Mouse (Mus musculus): ENCODE data around the gene Gtf3c4. TPM values are rescaled to one million over a fixed set of nuclear protein-coding genes. Genes with fewer than 3 reads are reported as not detected.

Gene Gtf3c4
- polyA plus RNA-seq, 1 experiment from 2014 or later, result 36.3 TPM

- no peak for ATAC-seq (replicated peaks; ENCODE audit: low FRiP score)
- H3K4me3 ChIP-seq (ENCODE audit: low read depth, low read length), result no peak overlapping the region
- H3K9ac ChIP-seq (ENCODE audit: low read length), result no peak overlapping the region
- H3K4me1 ChIP-seq (replicated peaks; ENCODE audit: control insufficient read depth, insufficient read depth, low read length), result no peaks in the 10 kb centered on the region
- WGBS, result 48% methylated on average over 4 of the region's 4 CpGs
- H3K4me2 ChIP-seq (ENCODE audit: low read depth, low read length, severe bottlenecking), result no peak overlapping the region
- DNase-seq (ENCODE audit: low spot score), result no peak
- no peak overlapping the region for H3K27ac ChIP-seq (ENCODE audit: low read depth, low read length)
- H3K36me3 ChIP-seq (ENCODE audit: control insufficient read depth, insufficient read depth, low read length), result peaks cover 13% of the 10 kb centered on the region; the same call in 1 of the 2 replicates
- H3K27me3 ChIP-seq (ENCODE audit: control insufficient read depth, insufficient read depth, low read length), result no peaks in the 10 kb centered on the region
- H3K9me3 ChIP-seq (ENCODE audit: control insufficient read depth, low read length), result no peaks in the 10 kb centered on the region
Observed at GRCm38 (mm10) chr2:28829265-28829664, 10.9 kb downstream of the Gtf3c4 start.

DNA sequence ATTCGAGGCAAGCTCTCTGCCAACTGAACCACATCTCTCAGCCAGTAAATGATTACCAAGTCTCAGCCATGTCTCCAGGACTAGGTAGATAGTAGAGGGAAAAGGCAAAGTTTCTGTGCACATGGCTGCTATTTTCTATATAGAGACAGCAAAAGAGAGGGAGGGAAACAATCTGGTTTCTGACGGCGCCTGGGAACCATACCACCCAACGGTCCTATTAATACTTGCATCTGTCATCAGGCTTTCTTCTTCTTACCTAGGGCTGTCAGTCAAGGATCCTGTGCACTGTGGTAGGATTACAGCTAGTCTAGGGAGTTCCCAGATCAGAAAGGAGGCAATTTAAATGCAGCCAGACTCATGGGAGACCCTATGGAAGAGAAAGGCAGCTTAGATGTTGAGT lies 21.3 kb downstream of the Gtf3c4 start:
- H3K4me1 ChIP-seq (replicated peaks; ENCODE audit: control insufficient read depth, insufficient read depth, low read length), result no peaks in the 10 kb centered on the region
- 88% methylated on average over 4 of the region's 4 CpGs for WGBS

GRCm38 (mm10) chr2:28810260-28811013 lies 29.7 kb downstream of the Gtf3c4 start:
- 46% methylated on average over 5 of the region's 5 CpGs for WGBS
- Histone ChIP-seq H3K4me1 (replicated peaks; ENCODE audit: control insufficient read depth, insufficient read depth, low read length) (no peaks in the 10 kb centered on the region), H3K4me2 (ENCODE audit: low read depth, low read length, severe bottlenecking) (no peak overlapping the region), H3K27ac (ENCODE audit: low read depth, low read length) (no peak overlapping the region), H3K27me3 (ENCODE audit: control insufficient read depth, insufficient read depth, low read length) (no peaks in the 10 kb centered on the region), H3K9me3 (ENCODE audit: control insufficient read depth, low read length) (no peaks in the 10 kb centered on the region), H3K9ac (ENCODE audit: low read length) (no peak overlapping the region), H3K4me3 (ENCODE audit: low read depth, low read length) (no peak overlapping the region), H3K36me3 (ENCODE audit: control insufficient read depth, insufficient read depth, low read length) (no peaks in the 10 kb centered on the region)
- no peak for DNase-seq (ENCODE audit: low spot score)
- ATAC-seq (replicated peaks; ENCODE audit: low FRiP score), result no peak

More for the DNA sequence above, 21.3 kb downstream of the Gtf3c4 start:
- Histone ChIP-seq H3K27ac (ENCODE audit: low read depth, low read length) (no peak overlapping the region), H3K4me3 (ENCODE audit: low read depth, low read length) (no peak overlapping the region), H3K9ac (ENCODE audit: low read length) (no peak overlapping the region), H3K9me3 (ENCODE audit: control insufficient read depth, low read length) (no peaks in the 10 kb centered on the region), H3K36me3 (ENCODE audit: control insufficient read depth, insufficient read depth, low read length) (no peaks in the 10 kb centered on the region; the same call in 1 of the 2 replicates), H3K27me3 (ENCODE audit: control insufficient read depth, insufficient read depth, low read length) (no peaks in the 10 kb centered on the region), H3K4me2 (ENCODE audit: low read depth, low read length, severe bottlenecking) (no peak overlapping the region)
- DNase-seq (ENCODE audit: low spot score) (no peak), ATAC-seq (replicated peaks; ENCODE audit: low FRiP score) (no peak)

DNA sequence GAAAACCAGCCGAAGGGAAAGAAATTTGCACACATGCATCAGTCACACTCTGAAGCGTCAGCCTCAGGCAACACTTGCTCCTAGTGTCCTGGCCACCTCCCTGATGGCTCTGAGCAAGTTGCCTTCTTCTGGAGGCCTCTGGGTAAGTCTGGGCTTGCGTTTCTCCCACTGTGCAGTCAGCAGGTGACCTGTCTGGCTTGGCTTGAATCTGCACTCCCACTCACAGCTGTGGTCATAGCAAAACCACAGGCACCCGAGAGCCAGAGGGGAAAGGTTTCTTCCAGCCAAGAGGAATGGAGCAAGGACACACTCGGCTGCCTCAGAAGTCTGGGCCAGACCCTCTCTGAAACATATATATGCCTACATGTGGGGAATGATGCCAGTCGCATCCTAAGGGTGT lies 31.3 kb downstream of the Gtf3c4 start:
- no peak for DNase-seq (ENCODE audit: low spot score)
- H3K27ac ChIP-seq (ENCODE audit: low read depth, low read length), result no peak overlapping the region
- no peaks in the 10 kb centered on the region for H3K9me3 ChIP-seq (ENCODE audit: control insufficient read depth, low read length)
- H3K4me1 ChIP-seq (replicated peaks; ENCODE audit: control insufficient read depth, insufficient read depth, low read length), result no peaks in the 10 kb centered on the region
- H3K4me2 ChIP-seq (ENCODE audit: low read depth, low read length, severe bottlenecking), result no peak overlapping the region
- no peak overlapping the region for H3K4me3 ChIP-seq (ENCODE audit: low read depth, low read length)
- no peaks in the 10 kb centered on the region for H3K36me3 ChIP-seq (ENCODE audit: control insufficient read depth, insufficient read depth, low read length)
- H3K9ac ChIP-seq (ENCODE audit: low read length), result no peak overlapping the region
- ATAC-seq (replicated peaks; ENCODE audit: low FRiP score), result no peak
- WGBS, result 81% methylated on average over 6 of the region's 6 CpGs
- H3K27me3 ChIP-seq (ENCODE audit: control insufficient read depth, insufficient read depth, low read length), result no peaks in the 10 kb centered on the region

- Histone ChIP-seq H3K9ac (ENCODE audit: low read length) (no peak overlapping the region), H3K27me3 (ENCODE audit: control insufficient read depth, insufficient read depth, low read length) (peaks cover 13% of the 10 kb centered on the region; the same call in 1 of the 2 replicates), H3K4me2 (ENCODE audit: low read depth, low read length, severe bottlenecking) (no peak overlapping the region), H3K4me3 (ENCODE audit: low read depth, low read length) (no peak overlapping the region), H3K9me3 (ENCODE audit: control insufficient read depth, low read length) (no peaks in the 10 kb centered on the region), H3K36me3 (ENCODE audit: control insufficient read depth, insufficient read depth, low read length) (no peaks in the 10 kb centered on the region), H3K4me1 (replicated peaks; ENCODE audit: control insufficient read depth, insufficient read depth, low read length) (no peaks in the 10 kb centered on the region), H3K27ac (ENCODE audit: low read depth, low read length) (no peak overlapping the region)
- WGBS, result 92% methylated on average over 7 of the region's 7 CpGs
- DNase-seq (ENCODE audit: low spot score) (no peak), ATAC-seq (replicated peaks; ENCODE audit: low FRiP score) (no peak)
Observed at GRCm38 (mm10) chr2:28803406-28803805, 36.8 kb downstream of the Gtf3c4 start.

- H3K27ac ChIP-seq (ENCODE audit: low read depth, low read length), result no peak overlapping the region
- H3K27me3 ChIP-seq (ENCODE audit: control insufficient read depth, insufficient read depth, low read length), result peaks cover 20% of the 10 kb centered on the region
- no peak for DNase-seq (ENCODE audit: low spot score)
- no peak overlapping the region for H3K4me2 ChIP-seq (ENCODE audit: low read depth, low read length, severe bottlenecking)
- no peak overlapping the region for H3K4me3 ChIP-seq (ENCODE audit: low read depth, low read length)
- H3K9me3 ChIP-seq (ENCODE audit: control insufficient read depth, low read length), result no peaks in the 10 kb centered on the region
- WGBS, result 79% methylated on average over 2 of the region's 2 CpGs
- peaks cover 2% of the 10 kb centered on the region; the same call in 1 of the 2 replicates for H3K4me1 ChIP-seq (replicated peaks; ENCODE audit: control insufficient read depth, insufficient read depth, low read length)
- ATAC-seq (replicated peaks; ENCODE audit: low FRiP score), result no peak
- no peak overlapping the region for H3K9ac ChIP-seq (ENCODE audit: low read length)
- no peaks in the 10 kb centered on the region for H3K36me3 ChIP-seq (ENCODE audit: control insufficient read depth, insufficient read depth, low read length)
Observed at GRCm38 (mm10) chr2:28799575-28799974, 40.6 kb downstream of the Gtf3c4 start.

GRCm38 (mm10) chr2:28798390-28798789 lies 41.8 kb downstream of the Gtf3c4 start:
- H3K27ac ChIP-seq (ENCODE audit: low read depth, low read length), result no peak overlapping the region; the same call in 1 of the 2 replicates
- H3K36me3 ChIP-seq (ENCODE audit: control insufficient read depth, insufficient read depth, low read length), result no peaks in the 10 kb centered on the region
- no peak overlapping the region for H3K9ac ChIP-seq (ENCODE audit: low read length)
- ATAC-seq (replicated peaks; ENCODE audit: low FRiP score) (no peak), DNase-seq (ENCODE audit: low spot score) (no peak)
- WGBS, result 51% methylated on average over 3 of the region's 3 CpGs
- peaks cover 20% of the 10 kb centered on the region for H3K27me3 ChIP-seq (ENCODE audit: control insufficient read depth, insufficient read depth, low read length)
- H3K4me1 ChIP-seq (replicated peaks; ENCODE audit: control insufficient read depth, insufficient read depth, low read length), result peaks cover 2% of the 10 kb centered on the region; the same call in 1 of the 2 replicates
- H3K9me3 ChIP-seq (ENCODE audit: control insufficient read depth, low read length), result no peaks in the 10 kb centered on the region
- no peak overlapping the region for H3K4me3 ChIP-seq (ENCODE audit: low read depth, low read length)
- no peak overlapping the region for H3K4me2 ChIP-seq (ENCODE audit: low read depth, low read length, severe bottlenecking)

GRCm38 (mm10) chr2:28797490-28798106 lies 42.6 kb downstream of the Gtf3c4 start:
- ATAC-seq (replicated peaks; ENCODE audit: low FRiP score) (peak; percentile 79), DNase-seq (ENCODE audit: low spot score) (peak; percentile 72)
- H3K27ac ChIP-seq (ENCODE audit: low read depth, low read length), result peak overlapping the region; percentile 5; the same call in 1 of the 2 replicates

More at GRCm38 (mm10) chr2:28797490-28798106, 42.6 kb downstream of the Gtf3c4 start:
- no peaks in the 10 kb centered on the region for H3K36me3 ChIP-seq (ENCODE audit: control insufficient read depth, insufficient read depth, low read length)
- peaks cover 20% of the 10 kb centered on the region for H3K27me3 ChIP-seq (ENCODE audit: control insufficient read depth, insufficient read depth, low read length)
- no peaks in the 10 kb centered on the region for H3K9me3 ChIP-seq (ENCODE audit: control insufficient read depth, low read length)
- 26% methylated on average over 18 of the region's 18 CpGs for WGBS
- peak overlapping the region; percentile 15; the same call in 1 of the 2 replicates for H3K4me2 ChIP-seq (ENCODE audit: low read depth, low read length, severe bottlenecking)
- peaks cover 4% of the 10 kb centered on the region; the same call in 1 of the 2 replicates for H3K4me1 ChIP-seq (replicated peaks; ENCODE audit: control insufficient read depth, insufficient read depth, low read length)
- H3K4me3 ChIP-seq (ENCODE audit: low read depth, low read length), result no peak overlapping the region
- no peak overlapping the region for H3K9ac ChIP-seq (ENCODE audit: low read length)
